Mouse (Mus musculus) limb, embryonic 11.5 days (tissue): ENCODE results near the gene Gm49721. TPM values are rescaled to one million over a fixed set of nuclear protein-coding genes. Genes with fewer than 3 reads are reported as not detected.
"Not testable (repeated sequence)": the region's sequence is repeated elsewhere in the genome, so short reads cannot be mapped to it uniquely, and the experiment has no call there.

Source experiments
- ATAC-seq: fragments of 200-750 bp; cut with Nextera tagmentation; 2 replicates; pipeline ENCODE4 v1.8.0; 2017; ENCODE audit warnings: low read depth; ENCODE audit not compliant: insufficient number of reproducible peaks, low FRiP score, low TSS enrichment
- DNase-seq: peaks from one replicate; pipeline ENCODE4 v3.0.0-alpha.2; 2015; ENCODE audit warnings: low spot score
- H3K27ac ChIP-seq: fragments of 300-500 bp; sonication (generic); replicated peaks from 2 replicates; pipeline ENCODE4 v1.5.1; 2014; ENCODE audit warnings: low read depth, mild to moderate bottlenecking, low read length
- H3K27me3 ChIP-seq: fragments of 300-500 bp; sonication (generic); 2 replicates; pipeline ENCODE4 v1.6.1; 2014; ENCODE audit warnings: mild to moderate bottlenecking, low read length, mixed read lengths; ENCODE audit not compliant: control insufficient read depth, insufficient read depth
- H3K36me3 ChIP-seq: fragments of 300-500 bp; sonication (generic); 2 replicates; pipeline ENCODE4 v1.6.1; 2014; ENCODE audit warnings: mild to moderate bottlenecking, low read length, moderate library complexity, mixed read lengths; ENCODE audit not compliant: control insufficient read depth, insufficient read depth
- H3K4me1 ChIP-seq: fragments of 300-500 bp; sonication (generic); 2 replicates; pipeline ENCODE4 v1.6.1; 2014; ENCODE audit warnings: low read length, mixed read lengths; ENCODE audit not compliant: control insufficient read depth, insufficient read depth
- H3K4me2 ChIP-seq: fragments of 300-500 bp; sonication (generic); 2 replicates; pipeline ENCODE4 v1.6.1; 2014; ENCODE audit warnings: low read depth, mild to moderate bottlenecking, moderate library complexity; ENCODE audit not compliant: severe bottlenecking
- H3K4me3 ChIP-seq: fragments of 300-500 bp; sonication (generic); 2 replicates; pipeline ENCODE4 v1.5.1; 2014; ENCODE audit warnings: low read depth, low read length
- H3K9ac ChIP-seq: fragments of 300-500 bp; sonication (generic); 2 replicates; pipeline ENCODE4 v1.6.1; 2014; ENCODE audit warnings: mild to moderate bottlenecking, low read length
- H3K9me3 ChIP-seq: fragments of 300-500 bp; sonication (generic); 2 replicates; pipeline ENCODE4 v1.6.1; 2016; ENCODE audit warnings: low read length; ENCODE audit not compliant: control insufficient read depth
- WGBS: fragments of 180-500 bp; shearing (Covaris S2); extraction: QIAGEN DNeasy Blood & Tissue Kit; methylation state at CpG from one replicate; pipeline ENCODE4 v1.1.7; 2014; 5-methylcytosine and 5-hydroxymethylcytosine counted together
- polyA plus RNA-seq: library from polyadenylated mRNA; unstranded; fragments of >200 nt; fragmentation: Nextera tagmentation; extraction: Ambion mirVana; gene quantifications from 2 replicates; pipeline ENCODE4 v1.2.1, GENCODE M21; 2014

Gm49721 gene
- polyA plus RNA-seq, 1 experiment from 2014 or later: 0.09 TPM

- H3K36me3 ChIP-seq, H3K27ac ChIP-seq, DNase-seq, H3K27me3 ChIP-seq, H3K9me3 ChIP-seq, H3K9ac ChIP-seq, H3K4me1 ChIP-seq, ATAC-seq, H3K4me2 ChIP-seq, H3K4me3 ChIP-seq: not testable (repeated sequence)
- no CpG with 5 or more reads among the region's 8 CpGs for WGBS
Measured at GRCm38 (mm10) chr17:6970334-6970733, 8.4 kb upstream of the Gm49721 start, which contains the start of gene Rnaset2b. Gene Rnaset2b (plus strand): TSS chr17:6970634.

- H3K9ac ChIP-seq, H3K4me2 ChIP-seq, DNase-seq, H3K27ac ChIP-seq, H3K9me3 ChIP-seq, H3K4me3 ChIP-seq, H3K36me3 ChIP-seq, H3K4me1 ChIP-seq, ATAC-seq, H3K27me3 ChIP-seq: not testable (repeated sequence)
- WGBS: 91% methylated on average over 8 of the region's 8 CpGs
Measured at GRCm38 (mm10) chr17:6971238-6971637, 7.5 kb upstream of the Gm49721 start.

DNA sequence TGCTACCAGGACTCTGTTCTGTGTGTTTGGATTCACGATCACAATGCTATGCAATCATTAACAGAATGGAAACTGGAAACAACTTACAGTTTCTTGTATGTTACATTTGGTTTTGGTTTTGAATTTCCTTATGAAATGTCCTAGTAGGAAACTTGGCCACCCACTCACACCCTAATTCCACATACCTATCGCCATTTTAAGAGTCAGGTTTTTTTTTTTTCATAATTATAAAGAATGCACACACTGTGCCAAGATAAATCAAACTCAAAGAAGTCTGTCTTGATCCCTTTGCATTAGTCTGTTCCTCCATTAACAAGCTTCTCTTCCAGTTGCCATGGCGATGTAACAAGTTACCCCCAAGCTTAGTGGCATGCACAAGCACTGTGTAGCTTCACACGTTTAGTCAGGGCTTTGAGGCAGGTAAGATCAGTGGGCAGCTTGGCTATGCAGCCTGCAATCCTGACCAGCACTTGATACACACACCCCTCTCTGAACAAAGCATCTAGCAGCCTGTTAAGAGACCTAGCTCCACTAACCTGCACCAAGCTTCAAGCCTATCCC lies 5.8 kb upstream of the Gm49721 start:
- not testable (repeated sequence) for H3K9ac ChIP-seq, H3K27me3 ChIP-seq, ATAC-seq, H3K4me2 ChIP-seq, H3K36me3 ChIP-seq, DNase-seq, H3K9me3 ChIP-seq, H3K4me3 ChIP-seq, H3K27ac ChIP-seq, H3K4me1 ChIP-seq
- 74% methylated on average over 4 of the region's 4 CpGs for WGBS

- ATAC-seq, H3K9ac ChIP-seq, H3K4me1 ChIP-seq, DNase-seq, H3K4me2 ChIP-seq, H3K4me3 ChIP-seq, H3K9me3 ChIP-seq, H3K27ac ChIP-seq, H3K27me3 ChIP-seq, H3K36me3 ChIP-seq: not testable (repeated sequence)
- 81% methylated on average over 3 of the region's 3 CpGs for WGBS
Measured at GRCm38 (mm10) chr17:6974985-6975384, 3.7 kb upstream of the Gm49721 start.

DNA sequence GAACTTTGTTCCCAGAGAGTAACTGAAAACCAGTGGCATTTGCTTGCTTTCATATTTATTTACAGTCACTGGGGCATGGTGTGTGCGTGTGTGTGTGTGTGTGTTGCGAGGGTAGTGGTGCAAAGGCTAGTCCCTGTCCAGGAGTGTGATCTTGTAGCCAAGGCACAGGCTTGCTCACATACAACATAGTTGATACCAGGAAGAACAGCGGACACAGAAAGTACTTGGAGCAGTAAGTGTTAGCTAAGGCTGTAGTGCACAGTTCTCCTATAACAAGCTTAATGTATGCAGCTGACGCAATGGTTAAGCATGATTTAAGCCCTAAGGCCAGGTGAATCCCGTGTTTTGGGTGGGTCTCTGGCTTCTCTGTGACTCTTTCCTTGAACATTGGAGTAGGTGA lies 676 bp downstream of the Gm49721 start:
- 25% methylated on average over 5 of the region's 5 CpGs for WGBS
- not testable (repeated sequence) for ATAC-seq, H3K36me3 ChIP-seq, H3K4me1 ChIP-seq, H3K27me3 ChIP-seq, DNase-seq, H3K9ac ChIP-seq, H3K9me3 ChIP-seq, H3K27ac ChIP-seq
- peak overlapping the region; percentile 42 for H3K4me3 ChIP-seq
- H3K4me2 ChIP-seq: peak overlapping the region; percentile 32

DNA sequence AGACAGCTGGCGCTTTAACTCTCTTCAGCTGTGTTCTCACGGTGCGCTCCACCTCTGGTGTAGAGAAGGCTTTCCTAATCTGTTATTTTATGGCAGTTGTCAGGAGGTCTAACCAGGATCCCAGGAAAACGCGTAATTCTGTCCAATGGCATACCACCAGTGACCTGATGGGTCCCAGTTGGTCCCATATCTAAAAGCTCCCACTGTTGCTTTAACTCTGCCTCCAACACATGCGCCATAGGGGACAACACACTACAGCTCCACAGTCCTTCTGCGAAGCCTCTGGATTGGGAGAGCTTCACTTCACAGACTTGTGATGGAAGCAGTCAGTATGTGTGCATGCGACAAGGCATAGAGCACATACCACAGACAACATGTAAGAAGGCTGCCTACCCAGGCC lies 1.4 kb downstream of the Gm49721 start:
- WGBS: 85% methylated on average over 5 of the region's 8 CpGs
- not testable (repeated sequence) for H3K4me3 ChIP-seq, H3K9me3 ChIP-seq, H3K36me3 ChIP-seq, H3K27me3 ChIP-seq, H3K4me1 ChIP-seq, H3K27ac ChIP-seq, H3K4me2 ChIP-seq, H3K9ac ChIP-seq, DNase-seq, ATAC-seq

DNA sequence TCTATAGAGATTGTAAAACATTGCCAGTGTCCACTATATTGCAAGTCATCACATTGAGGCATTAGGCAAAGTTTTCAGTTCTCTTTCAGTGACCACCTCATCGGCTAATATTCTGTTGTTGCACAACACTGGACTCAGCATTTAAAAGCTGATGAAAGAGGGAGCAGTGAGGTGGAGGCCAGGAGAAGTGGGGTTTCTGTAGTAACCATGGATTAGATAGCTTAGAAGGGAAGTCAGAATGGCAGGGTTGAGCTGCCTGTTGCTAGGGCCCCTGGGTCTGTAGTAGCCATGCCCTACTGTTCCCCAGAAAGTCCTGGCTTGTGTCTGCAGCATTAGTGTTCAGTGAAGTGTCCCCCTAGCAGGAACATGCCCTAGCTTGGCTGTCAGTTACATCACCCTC lies 7.4 kb downstream of the Gm49721 start:
- not testable (repeated sequence) for H3K9me3 ChIP-seq, H3K4me3 ChIP-seq, H3K36me3 ChIP-seq, H3K9ac ChIP-seq, ATAC-seq, H3K27me3 ChIP-seq, H3K4me1 ChIP-seq, DNase-seq, H3K27ac ChIP-seq, H3K4me2 ChIP-seq
- WGBS: 96% methylated on average over 1 of the region's 1 CpGs

- ATAC-seq, H3K4me1 ChIP-seq, H3K4me2 ChIP-seq, DNase-seq, H3K9me3 ChIP-seq, H3K27ac ChIP-seq, H3K36me3 ChIP-seq, H3K9ac ChIP-seq, H3K27me3 ChIP-seq, H3K4me3 ChIP-seq: not testable (repeated sequence)
- WGBS: no CpG with 5 or more reads among the region's 6 CpGs
Measured at GRCm38 (mm10) chr17:6995504-6995903, 16.8 kb downstream of the Gm49721 start.

- not testable (repeated sequence) for H3K4me1 ChIP-seq, ATAC-seq, DNase-seq, H3K9ac ChIP-seq, H3K27me3 ChIP-seq, H3K36me3 ChIP-seq, H3K9me3 ChIP-seq, H3K4me3 ChIP-seq, H3K4me2 ChIP-seq, H3K27ac ChIP-seq
- 90% methylated on average over 8 of the region's 8 CpGs for WGBS
Measured at GRCm38 (mm10) chr17:6996826-6997225, 18.1 kb downstream of the Gm49721 start.
